Comparison of ENCODE assay signal across 22 mouse cellular contexts in the genomic region with DNA sequence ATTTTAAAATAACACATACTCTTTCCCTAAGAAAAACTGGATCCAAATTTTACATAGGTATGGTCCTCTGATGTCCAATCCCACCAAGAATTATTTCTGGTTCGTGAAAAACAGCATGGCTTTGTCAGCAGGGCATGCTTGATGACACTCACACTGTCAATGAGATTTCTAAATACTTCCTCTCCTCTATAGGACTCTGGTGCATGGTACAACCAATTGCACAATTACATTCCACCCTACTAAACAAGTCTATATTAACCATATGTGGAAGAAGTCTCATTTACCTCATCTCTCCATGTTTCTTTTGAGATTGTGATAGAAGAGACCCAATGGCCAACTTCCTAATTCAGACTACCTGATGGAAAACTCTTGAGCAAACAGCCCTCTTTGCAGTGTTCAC.
"Had no signal": no experiment of that assay in that cellular context is flagged by ENCODE, and none has a peak within 500 bp of the region (broad histone marks: within the 10 kb centered on the region; RNA-seq: fewer than 3 reads in every experiment).

No protein-coding gene starts in this region.

- DNase-seq: heart, postnatal 10 days; heart, postnatal 14 days; heart, postnatal 36 days; heart, postnatal 4 days; kidney, adult 11 months; kidney, adult 18-20 months; kidney, adult 2 months; kidney, adult 8-10 months; kidney, adult 9 months; kidney, postnatal 10 days; kidney, postnatal 14 days; kidney, postnatal 25 days; kidney, postnatal 36 days; kidney, postnatal 4 days; layer of hippocampus, adult 9-11 months; layer of hippocampus, postnatal 36 days had no signal

- ATAC-seq: hindbrain, embryonic 16.5 days; hindbrain, postnatal 0 days; inflammation-experienced regulatory T-cells, adult 6 months; intestine, embryonic 15.5 days; intestine, embryonic 16.5 days; intestine, postnatal 0 days had no signal
